Mouse (Mus musculus) left cerebral cortex, postnatal 25 days (tissue): ENCODE data around the gene Nkiras2. TPM values are rescaled to one million over a fixed set of nuclear protein-coding genes. Genes with fewer than 3 reads are reported as not detected.
"Not testable (repeated sequence)": the region's sequence is repeated elsewhere in the genome, so short reads cannot be mapped to it uniquely, and the experiment has no call there.

Experiments used
- DNase-seq, 2 experiments: peaks; one replicate each; pipeline ENCODE4 v3.0.0; 2022; ENCODE audit warnings: low spot score in 2 of 2, mixed read lengths in 1 of 2
- intact Hi-C: fragments of 180-260 bp; cut with DNase I; formaldehyde crosslinking; loops from one replicate; pipeline ENCODE4 v1.15.1; 2025
- total RNA-seq, 2 experiments: library from RNA; stranded (reverse); gene quantifications; 2 replicates each; pipeline ENCODE4 v1.2.3; 2021

The Nkiras2 gene
- total RNA-seq = 10 to 100 TPM; 13.7 to 14.7 TPM

DNA sequence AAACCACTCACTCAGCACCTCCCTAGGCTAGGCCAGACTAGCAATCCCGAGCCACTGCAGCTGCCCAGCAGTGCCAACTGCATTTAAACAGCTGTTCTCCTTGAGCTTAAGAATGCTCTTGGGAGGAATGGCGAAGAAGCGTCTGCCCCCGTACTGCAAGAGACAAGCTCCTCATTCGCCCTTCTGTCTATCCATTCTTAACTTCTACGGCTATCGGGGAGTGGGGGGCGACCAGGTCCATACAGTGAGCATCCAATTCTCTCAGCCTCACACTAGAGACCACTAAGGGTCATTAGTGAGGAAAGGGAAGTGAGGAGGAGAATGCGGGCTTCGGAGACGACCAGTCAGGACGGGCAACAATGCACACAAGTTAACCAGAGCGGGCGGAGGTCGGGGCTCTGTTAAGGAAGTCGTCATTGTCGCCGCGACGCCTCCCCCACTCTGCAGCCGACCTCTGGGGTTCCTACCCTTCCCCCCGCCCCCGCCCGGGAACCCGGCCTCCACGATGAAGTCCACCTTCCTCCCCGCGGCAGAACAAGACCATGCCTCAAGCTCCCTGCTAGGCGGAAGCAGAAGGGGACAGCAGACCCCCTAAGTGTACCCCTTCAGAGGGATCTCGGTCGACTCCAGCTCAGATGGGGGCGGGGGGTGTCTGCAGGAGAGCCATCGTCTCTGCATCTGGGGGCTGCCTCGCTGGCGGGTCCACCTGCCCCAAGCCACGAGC, at the start of gene Nkiras2:
Gene Nkiras2 (plus strand): TSS at position 484 of the 724 bp plus-strand sequence.
- DNase-seq = peak; percentile 51 to 61
- intact Hi-C loops = loop anchor here (2.0 kb wide), 1 partner anchor 48 kb away; no protein-coding TSS in a partner anchor

DNA sequence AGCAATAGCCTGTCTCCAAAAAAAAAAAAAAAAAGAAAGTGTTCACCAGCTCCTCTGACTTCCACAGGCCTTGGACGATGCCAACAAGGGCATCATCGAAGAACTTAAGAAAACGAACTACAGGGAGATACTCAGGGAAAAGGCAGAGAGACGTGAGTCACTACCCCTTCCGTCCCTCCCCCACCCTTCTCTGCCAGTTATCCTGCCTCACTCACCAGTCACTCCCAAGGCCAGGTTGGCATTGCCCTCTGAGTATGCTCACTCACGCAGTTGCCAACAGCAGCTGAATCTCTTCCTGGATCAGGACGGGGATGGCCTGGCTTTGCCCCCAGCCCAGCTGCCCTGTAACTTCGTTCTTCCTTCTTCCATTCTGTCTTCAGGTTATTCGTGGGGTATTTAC, 49.3 kb upstream of the Nkiras2 start:
- DNase-seq = no peak
- intact Hi-C loops = loop anchor here (2.0 to 5.0 kb wide), 6 partner anchors 41 to 388 kb away; partner anchors contain the start of gene Nkiras2

DNA sequence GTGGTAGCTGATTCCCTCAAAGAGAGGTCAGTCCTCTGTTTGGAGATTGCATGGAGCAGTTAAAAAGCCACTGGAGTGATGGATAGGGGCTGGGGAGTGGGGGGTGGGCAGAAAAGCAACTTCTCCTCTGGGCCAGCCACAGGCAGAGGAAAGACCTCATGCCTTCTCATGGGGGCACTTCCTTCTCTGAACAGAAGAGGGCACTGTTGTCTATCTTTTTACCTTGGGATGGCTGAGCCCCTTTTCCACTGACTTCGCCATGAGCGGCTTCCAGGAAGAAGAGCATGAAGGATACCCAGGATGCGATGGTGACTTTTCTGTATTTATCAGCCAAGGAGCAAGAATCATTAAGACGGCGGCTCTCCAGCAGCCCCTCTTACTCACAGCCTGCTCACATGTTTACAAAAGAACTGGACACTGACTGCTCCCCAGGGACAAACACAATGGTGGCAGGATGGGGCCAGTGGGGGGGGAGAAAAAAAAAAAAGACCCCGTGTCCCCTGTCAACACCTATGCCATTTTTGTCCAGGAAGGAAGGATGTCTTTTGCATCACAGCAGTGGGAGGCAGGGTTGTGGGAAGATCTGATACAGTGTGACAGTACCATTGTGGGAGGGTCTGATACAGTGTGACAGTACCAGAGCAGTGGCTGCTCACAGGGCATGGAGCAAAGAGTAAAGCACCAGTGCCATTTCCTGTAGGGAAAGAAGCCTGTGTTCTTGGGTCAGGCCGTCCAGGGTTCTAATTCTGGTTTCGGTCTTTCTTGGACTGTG, 48.4 kb upstream of the Nkiras2 start:
- peak; percentile 80 to 86 for DNase-seq
- intact Hi-C loops = loop anchor here (2.0 to 5.0 kb wide), 6 partner anchors 40 to 387 kb away; partner anchors contain the start of gene Nkiras2

DNA sequence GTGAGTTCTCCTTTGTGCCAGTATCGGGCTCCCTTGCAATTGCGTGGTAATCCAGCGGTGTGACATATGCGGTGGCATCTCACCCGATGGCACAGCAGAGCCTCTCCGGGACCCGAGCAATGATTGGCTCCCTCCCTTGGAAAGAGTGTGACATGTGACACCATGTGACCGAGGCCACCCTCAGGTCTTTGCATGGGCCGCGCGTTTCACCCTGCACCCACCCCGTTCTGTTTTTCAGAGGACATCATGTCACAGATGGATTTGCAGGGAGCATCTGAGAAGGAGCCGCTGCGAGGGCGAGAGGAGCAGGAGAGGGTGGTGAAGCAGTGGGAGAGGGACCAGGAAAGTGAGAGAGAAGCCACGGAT, 47.9 kb upstream of the Nkiras2 start:
- DNase-seq = peak; percentile 42 to 55
- intact Hi-C loops = loop anchor here (2.0 to 5.0 kb wide), 6 partner anchors 40 to 386 kb away; partner anchors contain the start of gene Nkiras2

DNA sequence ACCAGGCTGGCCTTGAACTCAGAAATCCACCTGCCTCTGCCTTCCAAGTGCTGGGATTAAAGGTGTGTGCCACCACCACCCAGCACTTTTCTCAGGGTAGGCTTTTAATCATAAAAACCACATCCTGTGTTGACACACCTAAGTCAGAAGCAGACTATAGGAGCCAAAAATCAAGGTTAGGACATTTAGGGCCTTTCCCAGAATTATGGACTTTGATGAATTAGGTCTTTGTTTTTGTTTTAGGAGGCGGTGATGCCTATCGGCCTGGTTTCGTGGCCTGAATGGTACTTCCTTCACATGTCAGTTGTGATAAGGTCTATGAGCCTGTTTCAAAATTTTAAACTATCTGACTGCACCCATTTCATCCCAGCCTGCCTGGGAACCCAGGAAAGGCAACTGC, 44.9 kb upstream of the Nkiras2 start:
- intact Hi-C loops = loop anchor here (5.0 kb wide), 1 partner anchor 383 kb away; no protein-coding TSS in a partner anchor

DNA sequence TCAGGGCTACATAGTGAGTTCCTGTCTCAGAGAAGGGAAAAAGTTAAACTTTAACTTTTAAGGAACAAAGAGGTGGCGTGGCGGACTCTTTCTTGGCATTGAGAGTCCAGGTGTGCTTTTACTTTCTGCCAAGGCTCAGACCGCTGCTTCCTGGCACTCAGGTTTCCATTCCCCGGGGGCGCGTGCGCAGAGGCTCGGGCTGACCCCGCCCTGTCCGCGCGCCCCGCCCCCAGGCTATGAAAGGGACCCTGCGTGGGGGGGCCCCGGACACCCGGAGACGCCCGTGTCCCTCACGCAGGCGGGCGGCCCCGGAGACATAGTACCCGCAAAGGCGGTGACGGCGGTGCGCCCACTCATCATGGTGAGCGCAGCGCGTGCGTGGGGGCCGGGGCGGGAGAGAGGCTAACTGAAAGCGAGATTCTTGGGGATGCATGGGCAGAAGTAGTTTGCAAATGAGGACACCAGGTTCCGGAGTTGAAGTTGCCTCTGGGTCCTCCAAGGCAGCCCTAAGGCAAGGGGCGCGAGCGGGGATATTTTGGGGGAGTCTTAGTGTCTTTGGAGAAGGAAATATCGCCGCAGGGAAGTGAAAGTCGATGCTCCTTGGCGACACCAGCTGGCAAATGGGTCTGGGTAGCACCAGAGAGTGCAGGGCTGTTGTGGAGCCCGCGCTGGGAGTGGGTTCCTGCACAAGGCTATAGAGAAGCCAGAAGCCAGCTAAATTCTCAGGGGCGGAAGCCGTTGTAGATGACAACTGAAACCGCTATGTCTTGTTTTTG, 44.1 kb upstream of the Nkiras2 start, which contains the start of gene Cnp:
Gene Cnp (plus strand): TSS at position 197 of the 776 bp plus-strand sequence.
- intact Hi-C loops = loop anchor here (5.0 kb wide), 1 partner anchor 382 kb away; no protein-coding TSS in a partner anchor
- peak; percentile 61 to 69 for DNase-seq

More for the DNA sequence above, 44.9 kb upstream of the Nkiras2 start:
- DNase-seq = no peak

DNA sequence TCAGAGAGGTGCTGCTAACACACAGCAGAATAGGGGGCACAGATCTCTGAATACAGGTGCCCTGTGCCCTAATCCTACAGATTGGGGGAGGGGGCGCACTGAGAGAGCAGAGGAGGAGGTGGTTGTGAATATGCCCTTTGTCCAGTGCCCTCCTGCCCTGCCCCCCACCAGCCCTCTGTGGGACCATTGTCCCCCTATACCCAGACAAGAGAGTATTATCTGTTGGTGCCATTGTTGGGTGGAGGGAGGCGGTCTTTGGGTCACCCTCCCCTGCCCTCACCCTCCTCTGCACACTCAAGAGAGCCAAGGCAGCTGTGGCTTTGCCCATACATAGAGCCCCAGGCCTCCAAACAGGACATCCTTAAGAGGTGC, 43.6 kb upstream of the Nkiras2 start:
- peak in 1 of 2 experiments; percentile 58 for DNase-seq
- intact Hi-C loops = no loop called here

DNA sequence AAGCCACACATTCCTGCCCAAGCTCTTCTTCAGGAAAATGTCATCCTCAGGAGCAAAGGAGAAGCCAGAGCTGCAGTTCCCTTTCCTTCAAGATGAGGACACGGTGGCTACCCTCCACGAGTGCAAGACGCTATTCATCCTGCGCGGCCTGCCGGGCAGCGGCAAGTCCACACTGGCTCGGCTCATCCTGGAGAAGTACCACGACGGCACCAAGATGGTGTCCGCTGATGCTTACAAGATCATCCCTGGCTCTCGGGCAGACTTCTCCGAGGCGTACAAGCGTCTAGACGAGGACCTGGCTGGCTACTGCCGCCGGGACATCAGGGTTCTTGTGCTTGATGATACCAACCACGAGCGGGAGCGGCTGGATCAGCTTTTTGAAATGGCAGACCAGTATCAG, 42.8 kb upstream of the Nkiras2 start:
- intact Hi-C loops = no loop called here
- DNase-seq = no peak

DNA sequence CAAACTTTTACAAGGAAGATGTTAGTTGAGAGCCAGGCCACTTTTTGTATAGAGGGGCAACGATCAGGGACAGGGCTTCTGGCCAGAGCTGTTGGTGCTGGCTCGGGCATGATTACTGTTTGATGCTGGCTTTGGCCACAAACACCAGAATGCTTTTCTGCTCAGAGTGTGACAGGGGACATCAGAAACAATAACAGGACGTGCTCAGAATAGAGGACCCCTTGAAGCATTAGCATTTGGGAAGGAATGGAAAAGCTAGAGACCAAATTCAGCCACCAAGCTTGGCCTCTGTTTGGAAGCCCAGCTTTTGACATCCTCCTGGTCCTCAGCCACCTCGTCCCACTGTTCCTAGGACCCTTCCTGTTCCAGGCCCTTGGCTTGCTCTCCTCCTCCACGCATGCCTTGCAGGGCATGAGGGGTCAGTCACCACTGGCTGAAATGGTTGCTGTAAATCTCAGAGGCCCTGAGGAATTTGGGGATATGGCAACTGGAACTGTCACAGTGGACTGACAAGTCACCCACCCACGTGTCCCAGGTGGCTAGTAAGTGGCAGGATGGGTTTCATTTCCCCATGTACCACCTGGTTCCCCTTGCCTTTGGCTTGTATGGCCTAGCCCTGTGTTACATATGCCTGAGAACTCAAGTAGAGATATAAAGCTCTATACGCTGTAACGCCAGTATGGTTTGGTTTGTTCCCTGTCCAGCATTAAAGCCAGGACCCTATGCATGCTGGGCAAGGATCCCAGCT, 41.0 kb upstream of the Nkiras2 start:
- intact Hi-C loops = no loop called here
- DNase-seq = peak in 1 of 2 experiments; percentile 16

DNA sequence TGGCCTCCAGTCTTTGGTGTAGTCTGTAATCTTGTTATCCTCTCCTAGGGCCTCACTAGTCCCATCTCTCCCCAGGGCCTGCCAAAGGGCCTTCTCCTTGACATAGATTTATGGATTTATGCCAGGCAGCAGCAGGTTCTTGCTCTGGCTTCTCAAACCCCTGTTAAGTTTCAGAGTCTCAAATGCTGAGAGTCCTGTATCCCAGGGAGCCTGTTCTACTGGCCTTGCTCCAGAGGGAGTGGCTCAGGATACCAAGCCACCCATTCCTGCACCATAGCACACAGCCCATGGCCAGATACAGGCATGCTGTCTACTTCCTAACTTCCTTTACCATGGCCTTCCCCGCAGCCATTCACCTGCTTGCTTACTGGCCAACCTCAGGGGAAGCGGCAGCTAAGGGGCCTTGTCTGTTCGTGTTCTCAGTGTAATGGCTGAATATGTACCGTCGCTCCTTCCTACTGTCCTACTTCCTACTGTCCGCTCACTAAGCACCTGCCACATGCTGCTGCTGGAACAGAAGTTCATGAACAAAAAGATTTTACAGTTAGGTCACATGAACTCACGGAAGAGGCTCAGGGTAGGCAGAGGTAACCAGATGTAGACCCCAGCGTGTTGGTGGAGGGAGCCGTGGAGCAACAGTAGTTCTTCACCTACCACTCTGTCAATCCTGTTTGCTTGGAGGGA, 39.8 kb upstream of the Nkiras2 start:
- intact Hi-C loops = no loop called here
- no peak for DNase-seq

DNA sequence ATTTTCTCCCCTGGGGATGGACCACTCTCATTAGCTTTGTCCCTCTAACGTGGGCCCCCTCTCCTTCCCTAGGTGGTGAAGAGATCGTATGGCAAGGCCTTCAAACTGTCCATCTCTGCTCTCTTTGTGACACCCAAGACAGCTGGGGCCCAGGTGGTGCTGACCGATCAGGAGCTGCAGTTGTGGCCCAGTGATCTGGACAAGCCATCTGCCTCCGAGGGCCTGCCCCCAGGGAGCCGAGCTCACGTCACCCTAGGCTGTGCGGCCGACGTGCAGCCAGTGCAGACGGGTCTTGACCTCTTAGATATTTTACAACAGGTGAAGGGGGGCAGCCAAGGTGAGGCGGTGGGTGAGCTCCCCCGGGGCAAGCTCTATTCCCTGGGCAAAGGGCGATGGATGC, 38.8 kb upstream of the Nkiras2 start:
- DNase-seq = no peak
- intact Hi-C loops = no loop called here

DNA sequence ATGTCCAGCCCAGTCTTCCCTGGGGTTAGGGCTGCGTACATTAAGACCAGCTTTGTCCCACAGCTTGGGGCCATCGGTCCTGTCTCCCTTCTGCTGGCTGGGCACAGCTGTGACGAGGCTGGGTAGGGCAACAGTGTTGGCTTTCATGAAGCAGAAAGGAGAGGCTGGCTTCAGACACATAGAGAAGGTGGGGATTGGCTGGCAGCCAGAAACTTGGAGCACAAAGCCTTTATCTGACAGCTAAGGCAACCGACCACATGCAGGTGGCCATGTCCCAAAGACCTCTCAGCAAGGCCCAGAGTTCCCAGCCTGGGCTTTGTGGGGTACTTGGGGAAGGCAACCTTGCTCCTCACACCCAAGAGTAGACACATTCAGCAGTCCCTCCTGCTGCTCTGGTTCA, 37.3 kb upstream of the Nkiras2 start:
- peak in 1 of 2 experiments; percentile 52 for DNase-seq
- intact Hi-C loops = no loop called here

DNA sequence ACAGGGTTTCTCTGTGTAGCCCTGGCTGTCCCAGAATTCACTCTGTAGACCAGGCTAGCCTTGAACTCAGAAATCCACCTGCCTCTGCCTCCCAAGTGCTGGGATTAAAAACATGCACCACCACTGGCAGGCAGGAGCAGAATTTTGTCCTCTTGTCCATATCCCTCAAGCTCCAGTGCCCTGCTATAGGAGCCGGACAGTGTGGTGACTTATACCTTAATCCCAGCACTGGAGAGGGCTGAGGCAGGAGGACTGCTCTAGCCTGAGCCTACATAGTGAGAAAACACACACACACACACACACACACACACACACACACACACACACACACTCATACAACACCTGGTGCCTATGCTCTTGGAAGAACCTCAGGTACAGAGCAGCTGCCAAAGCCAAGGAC, 36.6 kb upstream of the Nkiras2 start:
- intact Hi-C loops, DNase-seq: not testable (repeated sequence)

DNA sequence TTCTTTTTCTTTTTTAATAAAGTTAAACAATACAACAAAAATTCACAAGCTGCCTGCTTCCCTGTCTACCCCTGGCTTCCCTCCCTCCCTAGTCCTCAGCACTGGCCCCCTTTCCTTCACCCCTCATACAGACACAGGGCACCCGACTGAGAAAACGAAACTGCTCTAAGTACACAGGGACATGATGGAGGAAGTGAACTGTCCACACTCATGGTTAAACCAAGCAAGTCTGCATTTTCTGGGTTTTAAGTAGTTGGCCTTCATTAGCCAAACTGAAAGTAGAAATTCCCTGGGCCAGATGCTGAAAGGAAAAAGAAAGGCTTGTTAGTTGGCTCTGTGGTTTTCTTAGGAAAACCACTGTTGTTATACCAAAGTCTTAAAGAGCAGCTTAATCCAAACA, 36.2 kb upstream of the Nkiras2 start:
- intact Hi-C loops = no loop called here
- DNase-seq = no peak

DNA sequence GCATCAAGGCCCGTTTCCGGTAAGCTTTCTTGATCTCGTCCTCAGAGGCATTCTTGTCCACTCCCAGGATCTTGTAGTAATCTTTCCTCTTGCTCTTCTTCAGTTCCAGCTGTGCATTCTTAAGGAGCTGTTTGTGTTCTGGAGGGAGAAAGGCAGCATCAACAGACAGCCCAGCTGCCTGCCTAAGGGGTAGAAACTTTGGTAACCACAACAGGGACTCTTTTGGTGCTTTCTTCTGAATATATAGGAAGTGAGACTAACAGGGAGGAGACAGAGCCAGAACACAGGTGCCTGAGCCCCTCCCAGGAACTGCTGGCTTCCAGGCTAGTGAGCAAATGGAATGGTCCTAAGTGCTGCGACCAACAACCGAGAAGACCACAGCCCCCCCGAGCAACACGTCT, 34.5 kb upstream of the Nkiras2 start:
- no peak for DNase-seq
- intact Hi-C loops = no loop called here

DNA sequence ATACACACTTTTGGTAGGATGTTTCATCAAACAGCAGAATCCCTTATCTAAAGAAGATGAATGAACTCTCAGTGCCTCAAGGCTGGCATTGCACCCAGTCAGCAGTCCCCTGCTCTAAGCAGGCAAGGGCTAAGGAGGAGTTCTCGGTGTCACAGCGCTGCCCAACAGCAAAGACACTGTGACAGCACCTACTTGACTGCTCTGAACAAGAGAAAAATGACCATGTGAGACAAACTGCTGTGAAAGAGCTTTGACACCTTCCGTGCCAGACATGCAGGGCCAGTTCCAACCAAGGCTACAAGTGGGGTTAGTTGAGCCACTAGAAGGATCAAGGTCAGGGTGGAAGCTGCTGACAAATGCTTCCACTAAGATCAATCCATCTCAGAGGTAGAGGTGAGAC, 33.9 kb upstream of the Nkiras2 start:
- intact Hi-C loops = no loop called here
- DNase-seq = no peak

DNA sequence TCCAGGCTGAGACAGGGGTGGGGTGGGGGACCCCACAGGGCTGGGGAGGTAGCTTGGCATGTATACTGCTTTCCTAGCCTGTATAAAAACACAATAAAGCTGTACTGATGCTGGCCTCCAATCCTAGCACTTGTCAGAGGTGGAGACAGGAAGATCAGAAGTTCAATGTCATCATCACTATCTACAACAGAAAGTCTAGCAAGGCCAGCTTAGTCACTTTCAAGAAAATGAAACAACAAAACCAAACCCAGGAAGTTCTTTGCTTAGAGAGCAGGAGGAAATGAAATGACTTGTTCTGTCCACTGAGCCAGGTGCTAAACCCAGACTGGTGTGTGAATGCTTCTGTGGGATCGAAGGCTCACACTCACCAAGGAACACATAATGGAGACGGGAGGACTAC, 30.6 kb upstream of the Nkiras2 start:
- DNase-seq = no peak

DNA sequence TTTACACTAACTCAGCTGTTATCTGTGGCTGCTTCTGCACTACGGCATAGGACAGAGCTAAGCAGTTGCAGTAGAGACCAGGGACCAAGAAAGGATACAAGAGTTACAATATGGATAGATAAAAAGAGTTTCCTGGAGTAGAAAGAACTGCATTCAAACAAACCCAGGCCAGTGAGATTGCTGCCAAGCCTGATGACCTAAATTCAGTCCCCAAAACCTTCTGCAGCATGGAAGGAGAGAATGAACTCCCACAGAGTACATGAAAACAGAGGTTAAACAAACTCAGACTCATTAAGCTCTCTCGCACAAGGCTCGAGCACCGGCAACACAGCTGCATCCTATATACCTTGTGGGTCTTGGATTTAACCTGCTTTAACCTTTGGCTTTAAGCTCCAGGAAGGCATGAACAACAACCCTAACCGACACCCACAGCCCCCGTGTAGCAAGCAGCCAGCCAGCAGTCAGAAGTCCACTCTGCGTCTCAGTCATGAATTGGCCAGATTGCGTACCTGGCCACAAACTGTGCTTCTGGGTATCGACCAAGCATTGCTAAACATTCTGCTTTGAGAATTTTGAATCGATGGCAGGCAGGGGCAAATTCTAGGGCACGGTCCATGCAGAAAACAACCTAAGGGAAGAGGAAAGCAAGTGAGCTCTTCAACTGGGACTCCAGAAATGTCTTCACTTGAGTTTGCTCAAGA, 26.5 kb upstream of the Nkiras2 start:
- intact Hi-C loops = no loop called here
- no peak for DNase-seq

More for the DNA sequence above, 30.6 kb upstream of the Nkiras2 start:
- intact Hi-C loops = no loop called here
